In the genomic region with DNA sequence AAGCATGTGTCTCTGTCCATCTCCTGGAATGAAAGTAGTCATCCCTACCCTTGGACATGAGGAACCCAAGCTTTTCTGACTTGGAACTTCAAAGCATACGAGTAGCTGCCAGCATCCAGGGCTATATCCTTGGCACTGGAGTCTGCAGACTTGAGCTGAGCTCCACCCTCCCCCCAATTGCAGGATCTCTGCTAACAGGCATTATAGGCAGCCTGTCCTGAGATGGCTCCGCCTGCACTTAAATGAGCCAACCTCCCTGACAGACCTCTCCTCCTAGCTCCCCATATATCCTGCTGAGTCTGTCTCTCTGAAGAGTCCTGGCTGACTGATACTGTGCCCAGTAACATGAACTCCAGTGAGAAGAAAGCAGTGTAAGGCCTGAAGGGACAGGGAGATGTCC, we compare ENCODE assay signal across 19 mouse cellular contexts.
"Had no signal": no experiment of that assay in that cellular context is flagged by ENCODE, and none has a peak within 500 bp of the region (broad histone marks: within the 10 kb centered on the region; RNA-seq: fewer than 3 reads in every experiment).

No protein-coding gene starts in this region.

- H3K4me3 ChIP-seq: intestine, embryonic 15.5 days; left cerebral cortex, adult 2 months; limb, embryonic 12.5 days; limb, embryonic 15.5 days; midbrain, embryonic 12.5 days; midbrain, embryonic 15.5 days; neural tube, embryonic 12.5 days; neural tube, embryonic 15.5 days had no signal

- DNase-seq: kidney, adult 2 months; kidney, postnatal 36 days; layer of hippocampus, postnatal 36 days; liver, postnatal 0 days; thymus, adult 2 months; thymus, postnatal 25 days had no signal

- H3K9ac ChIP-seq: intestine, embryonic 15.5 days; limb, embryonic 12.5 days; limb, embryonic 15.5 days; liver, embryonic 14.5 days; liver, postnatal 0 days; midbrain, embryonic 12.5 days; midbrain, embryonic 15.5 days; neural tube, embryonic 12.5 days; neural tube, embryonic 15.5 days had no signal

- H3K4me2 ChIP-seq: intestine, embryonic 15.5 days; limb, embryonic 12.5 days; limb, embryonic 15.5 days; liver, embryonic 11.5 days; midbrain, embryonic 12.5 days; midbrain, embryonic 15.5 days; neural tube, embryonic 12.5 days; neural tube, embryonic 15.5 days had no signal

- H3K27ac ChIP-seq: intestine, embryonic 15.5 days; kidney, postnatal 0 days; left cerebral cortex, adult 2 months; limb, embryonic 12.5 days; limb, embryonic 15.5 days; liver, embryonic 14.5 days; macrophage; midbrain, embryonic 12.5 days; midbrain, embryonic 15.5 days; neural tube, embryonic 12.5 days; neural tube, embryonic 15.5 days; stomach, postnatal 0 days had no signal

- ATAC-seq: liver, postnatal 0 days had no signal

- H3K9me3 ChIP-seq: intestine, embryonic 15.5 days; limb, embryonic 12.5 days; limb, embryonic 15.5 days; midbrain, embryonic 12.5 days; midbrain, embryonic 15.5 days; neural tube, embryonic 12.5 days; neural tube, embryonic 15.5 days had no signal

- H3K36me3 ChIP-seq: intestine, embryonic 15.5 days; limb, embryonic 12.5 days; limb, embryonic 15.5 days; midbrain, embryonic 12.5 days; midbrain, embryonic 15.5 days; neural tube, embryonic 12.5 days; neural tube, embryonic 15.5 days had no signal

- H3K27me3 ChIP-seq: intestine, embryonic 15.5 days; midbrain, embryonic 15.5 days had no signal
